Mouse (Mus musculus) kidney, adult 2 months (tissue): ENCODE measurements around the gene Lamc2. TPM values are rescaled to one million over a fixed set of nuclear protein-coding genes. Genes with fewer than 3 reads are reported as not detected.
A peak's percentile ranks its signal among the peaks of the same experiment; 100 is the strongest.

Experiments
- DNase-seq: peaks from one replicate; pipeline ENCODE4 v3.0.0; 2021
- H3K27ac ChIP-seq: fragments of 200-500 bp; 2 replicates; pipeline ENCODE4 v1.5.1; 2012; ENCODE audit warnings: low read depth, low read length, control low read depth, inconsistent platforms; ENCODE audit not compliant: insufficient read depth
- H3K27me3 ChIP-seq: fragments of 200-500 bp; replicated peaks from 2 replicates; pipeline ENCODE4 v1.6.1; 2012; ENCODE audit warnings: mild to moderate bottlenecking, moderate library complexity, low read length, inconsistent platforms; ENCODE audit not compliant: control insufficient read depth, insufficient read depth
- H3K36me3 ChIP-seq: fragments of 200-500 bp; 2 replicates; pipeline ENCODE4 v1.6.1; 2012; ENCODE audit warnings: mild to moderate bottlenecking, moderate library complexity, low read length, inconsistent platforms; ENCODE audit not compliant: control insufficient read depth, insufficient read depth
- H3K4me1 ChIP-seq: fragments of 200-500 bp; 2 replicates; pipeline ENCODE4 v1.6.1; 2011; ENCODE audit warnings: low read length; ENCODE audit not compliant: control insufficient read depth, insufficient read depth
- H3K4me3 ChIP-seq: fragments of 200-500 bp; 2 replicates; pipeline ENCODE4 v1.5.1; 2011; ENCODE audit warnings: mild to moderate bottlenecking, low read depth, low read length, control low read depth; ENCODE audit not compliant: insufficient read depth
- CTCF ChIP-seq: fragments of 200-500 bp; conservative IDR thresholded peaks from 2 replicates; pipeline ENCODE4 v1.5.1; 2011; ENCODE audit warnings: low read depth, mild to moderate bottlenecking, control low read depth, low read length, moderate library complexity, mixed read lengths; ENCODE audit not compliant: insufficient read depth, insufficient read length
- POLR2A ChIP-seq: fragments of 200-500 bp; IDR thresholded peaks from one replicate; pipeline ENCODE4 v1.6.1; 2011; ENCODE audit warnings: low read depth, low read length, control low read depth
- WGBS: fragments of 180-500 bp; shearing (Covaris S2); methylation state at CpG from one replicate; pipeline ENCODE4 v1.1.7; 2018; 5-methylcytosine and 5-hydroxymethylcytosine counted together
- polyA plus RNA-seq: library from polyadenylated mRNA; depleted of rRNA; stranded (reverse); fragments of >200 nt; gene quantifications from 2 replicates; pipeline ENCODE4 v1.2.3, GENCODE M21; 2012

The Lamc2 gene
- polyA plus RNA-seq, 1 experiment: 7.0 TPM

- 90% methylated on average over 12 of the region's 12 CpGs for WGBS
- no peak for DNase-seq
These were observed 81.4 kb downstream of the Lamc2 start for GRCm38 (mm10) chr1:153104804-153105203.

GRCm38 (mm10) chr1:153103186-153103554 is 83.1 kb downstream of the Lamc2 start:
- TF ChIP-seq CTCF: no peak
- TF ChIP-seq POLR2A: no peak
- no peak for DNase-seq
- WGBS: over 99% methylated on average over 8 of the region's 8 CpGs

More at GRCm38 (mm10) chr1:153104804-153105203, 81.4 kb downstream of the Lamc2 start:
- H3K36me3 ChIP-seq: no peaks in the 10 kb centered on the region
- no peak overlapping the region for H3K4me3 ChIP-seq
- no peak for TF ChIP-seq CTCF
- TF ChIP-seq POLR2A: no peak
- 0 out of 2 replicates have a peak, but pooled peaks cover 3% of the 10 kb centered on the region for H3K4me1 ChIP-seq
- no peak overlapping the region for H3K27ac ChIP-seq
- H3K27me3 ChIP-seq: no peaks in the 10 kb centered on the region

DNA sequence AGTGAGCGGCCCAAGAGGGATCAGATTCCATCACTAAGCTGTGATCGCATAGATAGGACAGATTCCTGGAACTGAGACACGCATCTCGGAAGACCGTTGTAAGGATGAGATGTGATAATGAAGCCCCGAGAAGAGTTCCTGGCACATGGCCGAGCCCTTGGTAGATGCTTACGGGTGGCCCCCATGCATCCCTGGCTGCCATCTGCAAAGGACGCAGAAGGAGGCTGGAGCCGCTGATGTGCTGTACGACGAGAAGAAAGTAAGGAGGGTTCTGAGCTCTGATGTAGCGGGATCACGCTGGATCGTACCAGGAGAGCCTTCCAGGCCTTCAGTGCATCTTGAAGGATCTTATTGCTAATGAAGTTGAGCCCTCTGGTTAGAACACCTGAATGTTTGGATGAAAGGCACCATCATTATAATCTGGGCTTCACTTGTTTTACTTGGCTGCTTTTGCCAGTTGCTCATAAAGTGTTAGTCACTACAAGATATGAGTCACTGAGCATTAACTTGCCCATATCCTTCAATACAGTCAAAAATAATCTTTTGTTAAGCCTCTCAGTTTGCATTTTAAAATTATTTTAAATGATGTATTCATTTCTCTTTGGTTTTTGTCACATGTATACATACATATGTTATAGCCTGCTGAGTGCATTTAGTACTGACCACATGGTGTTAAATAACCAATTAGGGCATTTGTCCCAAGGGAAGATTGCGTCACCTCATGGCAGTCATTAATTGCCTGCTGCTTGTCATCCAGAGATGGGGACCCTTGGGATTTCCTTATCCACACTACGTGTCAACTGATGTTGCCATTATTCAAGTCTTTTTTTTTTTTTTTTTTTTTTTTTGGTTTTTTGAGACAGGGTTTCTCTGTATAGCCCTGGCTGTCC is 83.7 kb downstream of the Lamc2 start:
- no peaks in the 10 kb centered on the region for H3K36me3 ChIP-seq
- H3K4me1 ChIP-seq: 0 out of 2 replicates have a peak, but pooled peaks cover 3% of the 10 kb centered on the region
- H3K4me3 ChIP-seq: no peak overlapping the region
- WGBS: 96% methylated on average over 17 of the region's 17 CpGs
- no peak overlapping the region for H3K27ac ChIP-seq
- TF ChIP-seq POLR2A (no peak), CTCF (no peak)
- no peak for DNase-seq
- H3K27me3 ChIP-seq: no peaks in the 10 kb centered on the region

More at GRCm38 (mm10) chr1:153103186-153103554, 83.1 kb downstream of the Lamc2 start:
- Histone ChIP-seq H3K36me3 (no peaks in the 10 kb centered on the region), H3K4me1 (0 out of 2 replicates have a peak, but pooled peaks cover 3% of the 10 kb centered on the region), H3K27ac (no peak overlapping the region), H3K4me3 (no peak overlapping the region), H3K27me3 (no peaks in the 10 kb centered on the region)

- H3K4me3 ChIP-seq: no peak overlapping the region
- WGBS: 24% methylated on average over 9 of the region's 9 CpGs
- H3K27ac ChIP-seq: no peak overlapping the region
These were observed 84.8 kb downstream of the Lamc2 start for GRCm38 (mm10) chr1:153101327-153101880.

GRCm38 (mm10) chr1:153100912-153101311 is 85.3 kb downstream of the Lamc2 start:
- Histone ChIP-seq H3K27me3 (no peaks in the 10 kb centered on the region), H3K4me1 (0 out of 2 replicates have a peak, but pooled peaks cover 3% of the 10 kb centered on the region), H3K27ac (no peak overlapping the region), H3K4me3 (no peak overlapping the region), H3K36me3 (no peaks in the 10 kb centered on the region)
- DNase-seq: no peak
- 19% methylated on average over 9 of the region's 9 CpGs for WGBS
- no peak for TF ChIP-seq POLR2A
- TF ChIP-seq CTCF: no peak

More at GRCm38 (mm10) chr1:153101327-153101880, 84.8 kb downstream of the Lamc2 start:
- no peaks in the 10 kb centered on the region for H3K27me3 ChIP-seq
- H3K4me1 ChIP-seq: 0 out of 2 replicates have a peak, but pooled peaks cover 3% of the 10 kb centered on the region
- TF ChIP-seq POLR2A: no peak
- TF ChIP-seq CTCF: peak; percentile 67
- peak; percentile 57 for DNase-seq
- no peaks in the 10 kb centered on the region for H3K36me3 ChIP-seq

DNA sequence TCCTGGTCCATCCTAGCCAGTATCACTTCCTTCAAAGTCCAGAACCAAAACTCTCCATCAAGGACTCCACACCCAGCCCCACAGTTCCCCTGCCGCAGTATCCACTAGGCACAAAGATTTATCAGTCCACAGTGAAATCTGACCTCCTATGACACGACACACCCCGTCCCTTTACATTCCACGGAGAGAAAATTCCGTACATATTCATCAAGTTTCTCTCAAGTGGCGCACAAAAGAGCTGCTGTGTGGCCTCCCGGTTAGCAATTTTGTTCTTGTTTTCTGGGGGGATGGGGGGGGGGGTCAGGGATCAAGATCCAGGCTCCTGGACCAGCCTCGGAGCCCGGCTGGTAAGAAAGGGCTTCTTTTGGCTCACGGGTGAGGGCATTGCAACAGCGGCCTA is 87.7 kb downstream of the Lamc2 start:
- H3K36me3 ChIP-seq: no peaks in the 10 kb centered on the region
- no peak overlapping the region for H3K4me3 ChIP-seq
- DNase-seq: no peak
- no peaks in the 10 kb centered on the region for H3K27me3 ChIP-seq
- 0 out of 2 replicates have a peak, but pooled peaks cover 3% of the 10 kb centered on the region for H3K4me1 ChIP-seq
- 77% methylated on average over 11 of the region's 11 CpGs for WGBS
- TF ChIP-seq POLR2A (no peak), CTCF (no peak)
- no peak overlapping the region for H3K27ac ChIP-seq

- Histone ChIP-seq H3K36me3 (no peaks in the 10 kb centered on the region), H3K4me1 (0 out of 2 replicates have a peak, but pooled peaks cover 3% of the 10 kb centered on the region), H3K4me3 (no peak overlapping the region), H3K27me3 (no peaks in the 10 kb centered on the region), H3K27ac (no peak overlapping the region)
- WGBS: 92% methylated on average over 6 of the region's 6 CpGs
- DNase-seq: no peak
- no peak for TF ChIP-seq CTCF
These were observed 89.1 kb downstream of the Lamc2 start for GRCm38 (mm10) chr1:153097017-153097675.
